Mouse (Mus musculus) heart, adult 2 months (tissue): ENCODE data around the gene Otub1.

Experiments
- CTCF ChIP-seq: fragments of 200-600 bp; IDR thresholded peaks from 2 replicates; pipeline ENCODE4 v1.8.1; 2022; ENCODE audit warnings: antibody characterized with exemption, mild to moderate bottlenecking, moderate library complexity
- EP300 ChIP-seq: fragments of 200-500 bp; IDR thresholded peaks from 2 replicates; pipeline ENCODE4 v1.6.1; 2011; ENCODE audit warnings: low read depth, low read length, control low read depth; ENCODE audit not compliant: insufficient read depth
- POLR2A ChIP-seq: fragments of 200-500 bp; IDR thresholded peaks from 2 replicates; pipeline ENCODE4 v1.6.1; 2011; ENCODE audit warnings: mild to moderate bottlenecking, low read depth, low read length, control low read depth; ENCODE audit not compliant: insufficient read depth

DNA sequence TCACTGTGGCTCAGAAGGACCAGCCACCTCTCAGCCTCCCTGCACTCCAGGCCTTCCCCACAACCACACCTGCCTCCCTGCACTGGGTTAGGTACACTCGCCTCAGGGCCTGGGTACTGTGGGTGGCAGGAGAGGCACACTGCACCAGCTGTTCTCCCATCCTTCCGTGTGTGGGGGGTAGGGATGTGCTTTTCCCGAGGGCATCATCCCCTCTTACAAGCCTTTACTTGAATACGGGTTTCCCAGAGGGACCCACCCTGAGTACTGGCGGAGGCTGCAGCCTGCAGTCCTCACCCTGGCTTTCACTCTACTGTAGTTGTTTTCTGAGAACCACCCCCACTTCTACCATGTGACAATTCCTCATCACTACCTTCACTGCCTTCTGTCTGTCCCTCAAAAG is 19.0 kb downstream of the Otub1 start:
- TF ChIP-seq EP300: no peak
- no peak for TF ChIP-seq POLR2A
- TF ChIP-seq CTCF: no peak
